Mouse (Mus musculus): ENCODE results near the gene Mdk. TPM values are rescaled to one million over a fixed set of nuclear protein-coding genes. Genes with fewer than 3 reads are reported as not detected.

Gene Mdk
- total RNA-seq, 1 experiment from 2014 or later, result not detected

GRCm38 (mm10) chr2:91939303-91939935, 7.3 kb upstream of the Mdk start:
- ATAC-seq (replicated peaks; ENCODE audit: insufficient number of reproducible peaks, low FRiP score, low TSS enrichment, poor library complexity, severe bottlenecking), result no peak

- no peak for ATAC-seq (replicated peaks; ENCODE audit: insufficient number of reproducible peaks, low FRiP score, low TSS enrichment, poor library complexity, severe bottlenecking)
Observed at GRCm38 (mm10) chr2:91936154-91936553, 4.1 kb upstream of the Mdk start.

- no peak for ATAC-seq (replicated peaks; ENCODE audit: insufficient number of reproducible peaks, low FRiP score, low TSS enrichment, poor library complexity, severe bottlenecking)
Observed at GRCm38 (mm10) chr2:91934826-91935525, 2.9 kb upstream of the Mdk start.

- ATAC-seq (replicated peaks; ENCODE audit: insufficient number of reproducible peaks, low FRiP score, low TSS enrichment, poor library complexity, severe bottlenecking), result no peak
Observed at GRCm38 (mm10) chr2:91934016-91934415, 1.9 kb upstream of the Mdk start.

GRCm38 (mm10) chr2:91933471-91933870, 1.4 kb upstream of the Mdk start:
- ATAC-seq (replicated peaks; ENCODE audit: insufficient number of reproducible peaks, low FRiP score, low TSS enrichment, poor library complexity, severe bottlenecking), result no peak

GRCm38 (mm10) chr2:91932737-91933350, 747 bp upstream of the Mdk start:
- ATAC-seq (replicated peaks; ENCODE audit: insufficient number of reproducible peaks, low FRiP score, low TSS enrichment, poor library complexity, severe bottlenecking), result no peak

GRCm38 (mm10) chr2:91931328-91932159, 553 bp downstream of the Mdk start:
- ATAC-seq (replicated peaks; ENCODE audit: insufficient number of reproducible peaks, low FRiP score, low TSS enrichment, poor library complexity, severe bottlenecking), result no peak

- ATAC-seq (replicated peaks; ENCODE audit: insufficient number of reproducible peaks, low FRiP score, low TSS enrichment, poor library complexity, severe bottlenecking), result no peak
Observed at GRCm38 (mm10) chr2:91930761-91931291, 1.3 kb downstream of the Mdk start.

GRCm38 (mm10) chr2:91929936-91930335, 2.2 kb downstream of the Mdk start:
- ATAC-seq (replicated peaks; ENCODE audit: insufficient number of reproducible peaks, low FRiP score, low TSS enrichment, poor library complexity, severe bottlenecking), result no peak

GRCm38 (mm10) chr2:91929455-91929854, 2.6 kb downstream of the Mdk start:
- no peak for ATAC-seq (replicated peaks; ENCODE audit: insufficient number of reproducible peaks, low FRiP score, low TSS enrichment, poor library complexity, severe bottlenecking)

GRCm38 (mm10) chr2:91928534-91929350, 3.4 kb downstream of the Mdk start:
- no peak for ATAC-seq (replicated peaks; ENCODE audit: insufficient number of reproducible peaks, low FRiP score, low TSS enrichment, poor library complexity, severe bottlenecking)

GRCm38 (mm10) chr2:91927826-91928533, 4.1 kb downstream of the Mdk start:
- peak; percentile 57 for ATAC-seq (replicated peaks; ENCODE audit: insufficient number of reproducible peaks, low FRiP score, low TSS enrichment, poor library complexity, severe bottlenecking)

- no peak for ATAC-seq (replicated peaks; ENCODE audit: insufficient number of reproducible peaks, low FRiP score, low TSS enrichment, poor library complexity, severe bottlenecking)
Observed at GRCm38 (mm10) chr2:91926949-91927348, 5.1 kb downstream of the Mdk start, which contains the start of gene Chrm4. Gene Chrm4, plus strand, starts transcription at chr2:91927249.

GRCm38 (mm10) chr2:91925442-91925841, 6.7 kb downstream of the Mdk start:
- ATAC-seq (replicated peaks; ENCODE audit: insufficient number of reproducible peaks, low FRiP score, low TSS enrichment, poor library complexity, severe bottlenecking), result no peak

- ATAC-seq (replicated peaks; ENCODE audit: insufficient number of reproducible peaks, low FRiP score, low TSS enrichment, poor library complexity, severe bottlenecking), result no peak
Observed at GRCm38 (mm10) chr2:91924726-91925125, 7.4 kb downstream of the Mdk start.

- no peak for ATAC-seq (replicated peaks; ENCODE audit: insufficient number of reproducible peaks, low FRiP score, low TSS enrichment, poor library complexity, severe bottlenecking)
Observed at GRCm38 (mm10) chr2:91923415-91924337, 8.4 kb downstream of the Mdk start.

Data from monocyte, adult 5-6 weeks (primary cell).